Mouse (Mus musculus) MEL (cell line): ENCODE results near the gene Rxfp1. TPM values are rescaled to one million over a fixed set of nuclear protein-coding genes. Genes with fewer than 3 reads are reported as not detected.

Source experiments
- DNase-seq: peaks from one replicate; pipeline ENCODE4 v3.0.0; 2011; ENCODE audit warnings: low read depth, low spot score
- H3K27ac ChIP-seq: 2 replicates; pipeline ENCODE4 v1.5.1; 2012; ENCODE audit warnings: low read depth, mild to moderate bottlenecking, control low read depth, low read length, moderate library complexity; ENCODE audit not compliant: control insufficient read depth
- H3K27me3 ChIP-seq, 2 experiments: fragments of 150-350 bp in 1 of 2; sonication (generic) in 1 of 2; 2 replicates each; pipeline ENCODE4 v1.6.1; 2012; ENCODE audit warnings: low read length in 2 of 2, mild to moderate bottlenecking in 2 of 2, improper control_type of control experiment in 1 of 2, moderate library complexity in 1 of 2; ENCODE audit not compliant: insufficient read depth in 2 of 2, control insufficient read depth in 1 of 2
- H3K36me3 ChIP-seq, 2 experiments: 2 replicates each; pipeline ENCODE4 v1.6.1; 2012 to 2014; ENCODE audit warnings: low read length in 2 of 2, improper control_type of control experiment in 1 of 2, inconsistent platforms in 1 of 2, mild to moderate bottlenecking in 1 of 2; ENCODE audit not compliant: insufficient read depth in 2 of 2, control insufficient read depth in 1 of 2
- H3K4me1 ChIP-seq, 2 experiments: fragments of 150-350 bp in 1 of 2; sonication (generic) in 1 of 2; 2 replicates each; pipeline ENCODE4 v1.6.1; 2012; ENCODE audit warnings: low read length in 2 of 2, improper control_type of control experiment in 1 of 2, mild to moderate bottlenecking in 1 of 2; ENCODE audit not compliant: insufficient read depth in 2 of 2, control insufficient read depth in 1 of 2
- H3K4me3 ChIP-seq, 2 experiments: fragments of 150-350 bp in 1 of 2; sonication (generic) in 1 of 2; 2 replicates each; pipeline ENCODE4 v1.5.1; 2012; ENCODE audit warnings: low read depth in 2 of 2, low read length in 2 of 2, mild to moderate bottlenecking in 2 of 2, moderate library complexity in 2 of 2, control low read depth in 1 of 2, improper control_type of control experiment in 1 of 2; ENCODE audit not compliant: control insufficient read depth in 1 of 2, insufficient read depth in 1 of 2
- H3K79me2 ChIP-seq: 2 replicates; pipeline ENCODE4 v1.6.1; 2012; ENCODE audit warnings: mild to moderate bottlenecking, low read length, moderate library complexity; ENCODE audit not compliant: control insufficient read depth, poor library complexity, insufficient read depth
- H3K9ac ChIP-seq: 2 replicates; pipeline ENCODE4 v1.6.1; 2012; ENCODE audit warnings: low read depth, mild to moderate bottlenecking, control low read depth, low read length, moderate library complexity; ENCODE audit not compliant: control insufficient read depth, poor library complexity, severe bottlenecking
- H3K9me3 ChIP-seq: fragments of 150-350 bp; sonication (generic); replicated peaks from 2 replicates; pipeline ENCODE4 v1.6.1; 2012; ENCODE audit warnings: mild to moderate bottlenecking, low read length, improper control_type of control experiment, moderate library complexity; ENCODE audit not compliant: insufficient read depth
- CHD1 ChIP-seq: IDR thresholded peaks from 2 replicates; pipeline ENCODE4 v1.6.1; 2012; ENCODE audit warnings: low read depth, mild to moderate bottlenecking, inconsistent platforms, low read length, improper control_type of control experiment
- EP300 ChIP-seq, 2 experiments: IDR thresholded peaks; 2 replicates each; pipeline ENCODE4 v1.6.1; 2011; ENCODE audit warnings: improper control_type of control experiment in 2 of 2, low read length in 2 of 2, low read depth in 1 of 2, mild to moderate bottlenecking in 1 of 2
- GABPA ChIP-seq: IDR thresholded peaks from 2 replicates; pipeline ENCODE4 v1.6.1; 2012; ENCODE audit warnings: low read depth, mild to moderate bottlenecking, inconsistent platforms, low read length, improper control_type of control experiment, moderate library complexity
- HCFC1 ChIP-seq: IDR thresholded peaks from 2 replicates; pipeline ENCODE4 v1.6.1; 2012; ENCODE audit warnings: low read depth, mild to moderate bottlenecking, inconsistent platforms, low read length, improper control_type of control experiment, moderate library complexity
- KAT2A ChIP-seq: conservative IDR thresholded peaks from 2 replicates; pipeline ENCODE4 v1.6.1; 2012; ENCODE audit warnings: low read depth, low read length, improper control_type of control experiment, inconsistent platforms
- MAFK ChIP-seq: IDR thresholded peaks from 2 replicates; pipeline ENCODE4 v1.6.1; 2011; ENCODE audit warnings: low read depth, mild to moderate bottlenecking, low read length, improper control_type of control experiment, borderline replicate concordance
- MAX ChIP-seq: IDR thresholded peaks from 2 replicates; pipeline ENCODE4 v1.6.1; 2011; ENCODE audit warnings: low read length, improper control_type of control experiment
- MXI1 ChIP-seq: IDR thresholded peaks from 2 replicates; pipeline ENCODE4 v1.6.1; 2011; ENCODE audit warnings: mild to moderate bottlenecking, low read depth, low read length, improper control_type of control experiment
- MYB ChIP-seq: IDR thresholded peaks from 2 replicates; pipeline ENCODE4 v1.6.1; 2011; ENCODE audit warnings: mild to moderate bottlenecking, low read depth, low read length, improper control_type of control experiment
- MYC ChIP-seq: IDR thresholded peaks from 2 replicates; pipeline ENCODE4 v1.6.1; 2011; ENCODE audit warnings: low read depth, mild to moderate bottlenecking, low read length, improper control_type of control experiment, moderate library complexity
- POLR2AphosphoS2 ChIP-seq: IDR thresholded peaks from 2 replicates; pipeline ENCODE4 v1.6.1; 2011; ENCODE audit warnings: low read length, improper control_type of control experiment
- RAD21 ChIP-seq: IDR thresholded peaks from 2 replicates; pipeline ENCODE4 v1.6.1; 2011; ENCODE audit warnings: mild to moderate bottlenecking, low read depth, low read length, improper control_type of control experiment
- TBP ChIP-seq: IDR thresholded peaks from 2 replicates; pipeline ENCODE4 v1.8.0; 2011; ENCODE audit warnings: low read depth, low read length, improper control_type of control experiment
- TCF12 ChIP-seq: IDR thresholded peaks from 2 replicates; pipeline ENCODE4 v1.6.1; 2014; ENCODE audit warnings: low read depth, mild to moderate bottlenecking, inconsistent platforms, low read length, improper control_type of control experiment, moderate library complexity
- USF1 ChIP-seq: IDR thresholded peaks from 2 replicates; pipeline ENCODE4 v1.6.1; 2014; ENCODE audit warnings: low read depth, mild to moderate bottlenecking, inconsistent platforms, low read length, improper control_type of control experiment, moderate library complexity
- USF2 ChIP-seq, 2 experiments: IDR thresholded peaks; 2 replicates each; pipeline ENCODE4 v1.6.1; 2011 to 2012; ENCODE audit warnings: improper control_type of control experiment in 2 of 2, low read length in 2 of 2, borderline replicate concordance in 1 of 2, inconsistent platforms in 1 of 2, low read depth in 1 of 2, mild to moderate bottlenecking in 1 of 2; ENCODE audit not compliant: insufficient read depth in 1 of 2
- polyA plus RNA-seq, 2 experiments: library from polyadenylated mRNA; stranded (reverse) in 1 of 2; unstranded in 1 of 2; fragments of >175 nt in 1 of 2; fragments of >200 nt in 1 of 2; gene quantifications; 2 replicates each; pipeline versions ENCODE4 v1.2.1 to v1.2.4; 2012; ENCODE audit warnings: low replicate concordance in 2 of 2, low read depth in 1 of 2; ENCODE audit not compliant: insufficient read length in 2 of 2, insufficient read depth in 1 of 2, missing spikeins in 1 of 2
- total RNA-seq: library from RNA; depleted of rRNA; stranded (reverse); fragments of 300-350 nt; gene quantifications from 2 replicates; pipeline ENCODE4 v1.2.3, GENCODE M21; 2012; rRNA removed

Gene Rxfp1
- total and polyA plus RNA-seq, 3 experiments = not detected

DNA sequence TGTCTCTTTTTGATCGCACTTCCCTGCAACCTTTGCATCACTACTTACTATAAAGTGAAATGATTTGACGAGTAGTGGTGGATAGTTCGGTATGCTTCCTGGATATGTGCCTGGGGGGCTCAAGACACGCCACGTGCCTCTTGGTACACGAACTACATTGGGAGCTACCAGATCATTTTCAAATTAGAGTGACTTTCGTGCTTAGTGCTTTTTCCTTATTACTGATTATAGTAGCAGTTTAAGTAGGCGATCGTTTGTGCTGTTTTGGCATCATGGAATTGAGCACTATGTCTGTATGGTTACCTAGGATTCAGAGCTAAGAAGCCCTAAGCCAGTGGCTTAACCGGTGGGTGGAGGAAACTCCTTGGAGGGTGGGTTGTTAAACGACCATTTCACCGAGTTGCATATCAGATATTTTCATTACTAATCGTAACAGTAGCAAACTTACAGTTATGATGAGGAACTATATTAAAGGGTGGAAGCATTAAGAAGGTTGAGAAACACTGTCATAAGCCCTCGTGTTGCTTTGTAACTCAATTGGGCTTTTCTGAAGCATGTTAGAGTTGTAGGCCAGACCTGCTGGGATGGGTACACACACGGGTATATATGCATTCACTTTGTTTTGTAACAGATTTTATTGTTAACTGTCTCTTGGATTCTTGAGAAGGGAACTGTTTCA, 145.7 kb downstream of the Rxfp1 start:
- Histone ChIP-seq H3K36me3 (peaks cover 27 to 29% of the 10 kb centered on the region in 2 experiments), H3K27ac (peak overlapping the region; percentile 74), H3K4me3 (peak overlapping the region; percentile 79 to 80), H3K27me3 (no peaks in the 10 kb centered on the region), H3K79me2 (peaks cover 44% of the 10 kb centered on the region), H3K9ac (peak overlapping the region; percentile 85), H3K4me1 (peaks cover 0 to 10% of the 10 kb centered on the region in 2 experiments; a peak in 2 of 4 replicates)
- DNase-seq = peak; percentile 72
- TF ChIP-seq MYC (peak; percentile 81), RAD21 (no peak), USF1 (peak; percentile 42; the same call in 1 of the 2 replicates), MAFK (no peak), MAX (0 out of 2 replicates have a peak, but pooled peaks have one; percentile 3), MXI1 (peak; percentile 59), USF2 (IDR thresholded peaks at IDR 0.05; ENCODE audit: borderline replicate concordance in 1 of 2, insufficient read depth in 1 of 2, low read depth in 1 of 2, low read length in 2 of 2) (no peak), TCF12 (no peak), GABPA (no peak), MYB (0 out of 2 replicates have a peak, but pooled peaks have one; percentile 20), CHD1 (peak; percentile 41), TBP (peak; percentile 52; the same call in 1 of the 2 replicates), POLR2AphosphoS2 (no peak), EP300 (IDR thresholded peaks at IDR 0.05; ENCODE audit: low read depth in 1 of 2, low read length in 2 of 2) (peak in 1 of 2 experiments; percentile 47; a peak in 1 of 4 replicates), KAT2A (peak; percentile 54), HCFC1 (0 out of 2 replicates have a peak, but pooled peaks have one; percentile 15)
- TF ChIP-seq, all 39 proteins: peak for 10
- no peaks in the 10 kb centered on the region for H3K9me3 ChIP-seq

Other genes starting within 250 kb of the Rxfp1 start
- 9.6 and 11.0 TPM in 2 replicates for gene Fnip2, start 170.1 kb downstream of the Rxfp1 start, total RNA-seq
- gene Fnip2, start 170.1 kb downstream of the Rxfp1 start, polyA plus RNA-seq = 10 to 100 TPM; 10.4 to 65.8 TPM
- gene Ppid, start 146.5 kb downstream of the Rxfp1 start, total RNA-seq = 251 and 254 TPM in 2 replicates
- gene Ppid, start 146.5 kb downstream of the Rxfp1 start, polyA plus RNA-seq = 100 to 1,000 TPM in 1 of 2 experiments, not detected in 1; 203 TPM
- gene 4930579G24Rik, start 108.8 kb downstream of the Rxfp1 start, total RNA-seq = 9.2 and 10.7 TPM in 2 replicates
- 1 to 10 TPM in 1 of 2 experiments, not detected in 1; 8.5 TPM for gene 4930579G24Rik, start 108.8 kb downstream of the Rxfp1 start, polyA plus RNA-seq
- 34.2 and 37.6 TPM in 2 replicates for gene Etfdh, start 108.4 kb downstream of the Rxfp1 start, total RNA-seq
- 10 to 100 TPM in 1 of 2 experiments, not detected in 1; 47.7 TPM for gene Etfdh, start 108.4 kb downstream of the Rxfp1 start, polyA plus RNA-seq
- gene Tmem144, start 114.9 kb upstream of the Rxfp1 start, total RNA-seq = 0.04 and 0.07 TPM in 2 replicates
- under 1 TPM in 1 of 2 experiments, not detected in 1; 0.25 TPM for gene Tmem144, start 114.9 kb upstream of the Rxfp1 start, polyA plus RNA-seq
- gene Fam198b, start 146.7 kb upstream of the Rxfp1 start, total RNA-seq = 1.5 and 4.9 TPM in 2 replicates
- 1 to 10 TPM in 1 of 2 experiments, not detected in 1; 3.1 TPM for gene Fam198b, start 146.7 kb upstream of the Rxfp1 start, polyA plus RNA-seq